Mouse (Mus musculus): ENCODE measurements around the gene Gm826. TPM values are rescaled to one million over a fixed set of nuclear protein-coding genes. Genes with fewer than 3 reads are reported as not detected.

Gm826 gene
- polyA plus RNA-seq, 1 experiment: 0.07 TPM

DNA sequence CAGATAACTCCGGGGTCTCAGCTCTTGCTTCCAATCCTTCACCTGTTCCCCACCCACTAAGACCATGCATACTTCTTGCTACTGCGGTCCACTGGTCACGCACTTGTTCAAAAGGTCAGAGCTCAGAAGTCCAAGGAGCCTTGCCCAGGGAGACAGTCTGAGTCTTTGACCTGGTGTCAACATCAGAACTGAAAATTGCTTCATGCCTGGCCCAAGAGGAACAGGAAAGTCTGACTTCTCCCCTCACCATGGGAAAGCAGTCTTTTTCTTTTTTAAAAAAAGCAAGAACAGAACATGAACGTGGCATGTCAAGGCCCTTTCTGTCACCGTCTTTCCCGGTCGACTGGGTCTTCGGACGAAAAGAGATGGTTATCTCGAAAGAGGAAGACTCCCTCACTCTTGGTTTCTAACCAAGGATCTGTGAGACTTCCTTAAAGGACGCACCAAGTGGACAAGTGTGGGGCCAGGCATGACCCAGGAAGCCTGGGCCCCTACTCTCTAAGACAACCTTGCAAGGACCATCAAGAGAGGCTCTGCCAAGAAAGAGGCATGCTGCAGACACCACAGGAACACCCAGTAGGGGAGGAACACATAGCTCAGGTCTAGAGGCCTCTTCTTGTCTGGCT lies 66.0 kb downstream of the Gm826 start:
- Histone ChIP-seq H3ac (ENCODE audit: control insufficient read depth, insufficient read length, low read depth) (no peak overlapping the region), H3K4me3 (ENCODE audit: insufficient read depth, poor library complexity, severe bottlenecking) (no peak overlapping the region), H3K36me3 (ENCODE audit: control insufficient read depth, insufficient read depth) (no peaks in the 10 kb centered on the region), H3K79me2 (ENCODE audit: control insufficient read depth, insufficient read depth) (no peaks in the 10 kb centered on the region), H3K27me3 (ENCODE audit: control insufficient read depth, insufficient read depth, insufficient read length) (no peaks in the 10 kb centered on the region), H3K79me3 (ENCODE audit: low read depth) (no peaks in the 10 kb centered on the region)
- TF ChIP-seq CTCF (IDR thresholded peaks at IDR 0.05; ENCODE audit: control insufficient read depth, insufficient read depth, insufficient read length): no peak

DNA sequence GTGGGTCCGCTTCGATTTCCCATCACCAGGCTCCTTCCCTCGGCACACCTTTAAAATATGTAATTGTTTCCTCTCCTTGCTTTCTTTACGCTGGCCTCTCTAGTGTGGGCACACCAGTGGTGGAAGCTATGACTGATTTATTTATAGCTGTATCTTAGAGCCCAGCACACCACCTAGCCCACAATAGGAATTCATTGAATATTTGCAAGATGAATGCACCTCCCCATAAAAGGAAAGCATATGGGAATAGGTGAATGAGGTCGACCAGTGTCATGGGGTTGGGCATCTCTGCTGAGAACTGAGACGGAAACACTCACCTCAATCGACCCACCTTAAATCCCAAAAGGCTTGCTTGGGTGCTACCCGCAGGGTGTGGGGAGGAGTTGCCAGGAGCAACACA lies 70.1 kb downstream of the Gm826 start:
- no peaks in the 10 kb centered on the region for H3K27me3 ChIP-seq (ENCODE audit: control insufficient read depth, insufficient read depth, insufficient read length)
- no peak overlapping the region for H3K4me3 ChIP-seq (ENCODE audit: insufficient read depth, poor library complexity, severe bottlenecking)
- no peaks in the 10 kb centered on the region for H3K36me3 ChIP-seq (ENCODE audit: control insufficient read depth, insufficient read depth)
- TF ChIP-seq MAX (IDR thresholded peaks at IDR 0.05) (no peak), MYOD1 (IDR thresholded peaks at IDR 0.05; ENCODE audit: control insufficient read depth, insufficient read length, low read depth) (no peak), USF1 (IDR thresholded peaks at IDR 0.05; ENCODE audit: low read depth) (no peak), MYOG (IDR thresholded peaks at IDR 0.05; ENCODE audit: control insufficient read depth, extremely low read depth, insufficient read length) (no peak), FOSL1 (IDR thresholded peaks at IDR 0.05; ENCODE audit: insufficient read depth, low read length, poor library complexity, severe bottlenecking) (no peak), CEBPB (IDR thresholded peaks at IDR 0.05; ENCODE audit: low read depth) (no peak), CTCF (IDR thresholded peaks at IDR 0.05; ENCODE audit: control insufficient read depth, insufficient read depth, insufficient read length) (no peak)
- H3K79me2 ChIP-seq (ENCODE audit: control insufficient read depth, insufficient read depth): no peaks in the 10 kb centered on the region
- no peak overlapping the region for H3ac ChIP-seq (ENCODE audit: control insufficient read depth, insufficient read length, low read depth)
- H3K79me3 ChIP-seq (ENCODE audit: low read depth): no peaks in the 10 kb centered on the region

DNA sequence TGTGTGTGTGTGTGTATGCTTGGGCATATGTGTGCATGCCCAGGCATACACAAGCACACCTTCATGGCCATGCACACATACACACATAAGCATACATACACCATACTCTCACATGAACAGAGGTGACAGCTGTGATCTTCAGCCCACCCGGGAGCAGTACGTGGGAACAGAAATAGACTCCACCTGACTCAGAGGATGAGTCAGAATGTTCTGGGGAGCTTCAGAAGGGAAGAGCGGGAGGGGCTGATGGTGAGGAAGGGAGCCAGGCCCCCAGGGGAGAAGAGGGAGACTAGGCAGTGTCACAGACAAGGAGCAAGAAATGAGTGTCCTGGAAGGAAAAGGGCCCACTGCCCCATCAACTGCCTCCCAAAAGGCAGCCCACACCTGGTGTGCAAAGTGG lies 72.4 kb downstream of the Gm826 start:
- Histone ChIP-seq H3K4me3 (ENCODE audit: insufficient read depth, poor library complexity, severe bottlenecking) (no peak overlapping the region), H3K79me3 (ENCODE audit: low read depth) (no peaks in the 10 kb centered on the region), H3ac (ENCODE audit: control insufficient read depth, insufficient read length, low read depth) (no peak overlapping the region), H3K36me3 (ENCODE audit: control insufficient read depth, insufficient read depth) (no peaks in the 10 kb centered on the region), H3K79me2 (ENCODE audit: control insufficient read depth, insufficient read depth) (no peaks in the 10 kb centered on the region), H3K27me3 (ENCODE audit: control insufficient read depth, insufficient read depth, insufficient read length) (no peaks in the 10 kb centered on the region)
- TF ChIP-seq FOSL1 (IDR thresholded peaks at IDR 0.05; ENCODE audit: insufficient read depth, low read length, poor library complexity, severe bottlenecking) (no peak), MYOG (IDR thresholded peaks at IDR 0.05; ENCODE audit: control insufficient read depth, extremely low read depth, insufficient read length) (no peak)

Other genes starting within 250 kb of the Gm826 start
- gene Mafb, start 32.9 kb upstream of the Gm826 start, polyA plus RNA-seq (2012; fragmentation: generic; extraction: Trizol): 0.01 TPM

Data from C2C12 (cell line).